Mouse (Mus musculus): ENCODE data around the gene Slc16a9.

The Slc16a9 gene

GRCm38 (mm10) chr10:70250354-70250753 lies 5.5 kb downstream of the Slc16a9 start:
- DNase-seq (ENCODE audit: low spot score in 2 of 2) = no peak

GRCm38 (mm10) chr10:70250766-70251165 lies 5.9 kb downstream of the Slc16a9 start:
- no peak for DNase-seq (ENCODE audit: low spot score in 2 of 2)

GRCm38 (mm10) chr10:70254666-70255065 lies 9.8 kb downstream of the Slc16a9 start:
- DNase-seq (ENCODE audit: low spot score in 2 of 2) = no peak

GRCm38 (mm10) chr10:70255601-70256210 lies 10.8 kb downstream of the Slc16a9 start:
- no peak for DNase-seq (ENCODE audit: low spot score in 2 of 2)

GRCm38 (mm10) chr10:70257029-70257428 lies 12.1 kb downstream of the Slc16a9 start:
- no peak for DNase-seq (ENCODE audit: low spot score in 2 of 2)

- no peak for DNase-seq (ENCODE audit: low spot score in 2 of 2)
Measured at GRCm38 (mm10) chr10:70260904-70261303, 16.0 kb downstream of the Slc16a9 start.

- DNase-seq (ENCODE audit: low spot score in 2 of 2) = no peak
Measured at GRCm38 (mm10) chr10:70262051-70262450, 17.2 kb downstream of the Slc16a9 start.

GRCm38 (mm10) chr10:70263681-70264189 lies 18.8 kb downstream of the Slc16a9 start:
- no peak for DNase-seq (ENCODE audit: low spot score in 2 of 2)

GRCm38 (mm10) chr10:70264337-70265036 lies 19.6 kb downstream of the Slc16a9 start:
- no peak for DNase-seq (ENCODE audit: low spot score in 2 of 2)

GRCm38 (mm10) chr10:70266501-70266900 lies 21.6 kb downstream of the Slc16a9 start:
- no peak for DNase-seq (ENCODE audit: low spot score in 2 of 2)

- DNase-seq (ENCODE audit: low spot score in 2 of 2) = no peak
Measured at GRCm38 (mm10) chr10:70268581-70269446, 23.9 kb downstream of the Slc16a9 start.

GRCm38 (mm10) chr10:70269447-70269787 lies 24.5 kb downstream of the Slc16a9 start:
- no peak for DNase-seq (ENCODE audit: low spot score in 2 of 2)

- DNase-seq (ENCODE audit: low spot score in 2 of 2) = no peak
Measured at GRCm38 (mm10) chr10:70276678-70277077, 31.8 kb downstream of the Slc16a9 start.

GRCm38 (mm10) chr10:70279349-70279748 lies 34.4 kb downstream of the Slc16a9 start:
- no peak for DNase-seq (ENCODE audit: low spot score in 2 of 2)

GRCm38 (mm10) chr10:70287825-70288235 lies 42.9 kb downstream of the Slc16a9 start:
- no peak for DNase-seq (ENCODE audit: low spot score in 2 of 2)

- DNase-seq (ENCODE audit: low spot score in 2 of 2) = no peak
Measured at GRCm38 (mm10) chr10:70288406-70289327, 43.8 kb downstream of the Slc16a9 start.

GRCm38 (mm10) chr10:70292014-70292413 lies 47.1 kb downstream of the Slc16a9 start:
- DNase-seq (ENCODE audit: low spot score in 2 of 2) = no peak

GRCm38 (mm10) chr10:70294094-70294493 lies 49.2 kb downstream of the Slc16a9 start:
- DNase-seq (ENCODE audit: low spot score in 2 of 2) = no peak

GRCm38 (mm10) chr10:70296531-70297366 lies 51.8 kb downstream of the Slc16a9 start:
- peak; percentile 44 to 69 for DNase-seq (ENCODE audit: low spot score in 2 of 2)

- DNase-seq (ENCODE audit: low spot score in 2 of 2) = no peak
Measured at GRCm38 (mm10) chr10:70299118-70299517, 54.2 kb downstream of the Slc16a9 start.

Data from frontal cortex, postnatal 10 days (tissue).